In the genomic region with DNA sequence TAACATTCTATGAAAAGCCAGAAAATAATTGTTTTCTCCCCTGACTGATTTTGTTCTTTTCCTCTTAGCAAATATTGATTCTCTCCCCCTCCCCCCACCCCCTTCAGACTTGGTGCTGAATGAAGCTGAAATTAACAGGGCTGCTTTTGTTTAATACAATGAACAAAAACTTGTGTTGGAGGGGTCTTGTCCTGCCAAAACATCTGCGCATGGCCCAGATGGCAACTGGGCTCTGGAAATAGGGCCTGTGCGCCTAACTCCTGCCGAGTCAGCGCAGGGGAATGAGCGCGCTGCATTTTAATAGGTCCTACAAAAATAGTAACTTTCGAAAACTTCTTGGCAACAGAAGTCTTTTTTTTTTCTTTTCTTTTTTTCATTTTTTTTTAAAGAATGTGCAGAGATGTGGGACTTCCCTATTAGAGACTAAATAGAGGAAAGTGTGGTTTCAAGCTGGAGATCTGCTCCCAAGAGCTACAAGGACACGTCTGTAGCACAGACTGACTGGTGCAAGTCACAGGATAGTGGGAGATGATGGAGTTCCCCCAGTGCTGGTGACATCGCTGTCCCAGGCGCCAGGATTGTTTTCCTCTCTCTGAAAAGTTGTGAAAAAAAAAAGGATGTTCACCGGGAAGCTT, we compare ENCODE assay signal across 9 mouse cellular contexts. TPM values are rescaled to one million over a fixed set of nuclear protein-coding genes. Genes with fewer than 3 reads are reported as not detected.
DNase-seq lines count a peak whose midpoint lies in the region; ATAC-seq and TF ChIP-seq lines count a peak whose summit lies in the region.
"Had no signal": no experiment of that assay in that cellular context is flagged by ENCODE, and none has a peak within 500 bp of the region (broad histone marks: within the 10 kb centered on the region; RNA-seq: fewer than 3 reads in every experiment).

No protein-coding gene starts in this region.

- no peak overlapping the region for H3K4me3 ChIP-seq in limb, embryonic 12.5 days (replicated peaks)
- H3K4me3 ChIP-seq in limb, embryonic 10.5 days: no peak overlapping the region
- H3K4me3 ChIP-seq in limb, embryonic 13.5 days: no peak overlapping the region
- no peak overlapping the region for H3K4me3 ChIP-seq in stomach, postnatal 0 days (ENCODE audit: low read depth, low read length)

- TF ChIP-seq CTCF in stomach, postnatal 0 days (IDR thresholded peaks at IDR 0.05; ENCODE audit: low read depth): no peak

- no peak overlapping the region for H3K4me2 ChIP-seq in limb, embryonic 12.5 days
- H3K4me2 ChIP-seq in limb, embryonic 13.5 days (replicated peaks): peak overlapping the region; percentile 12; the same call in 1 of the 2 replicates
- no peak overlapping the region for H3K4me2 ChIP-seq in stomach, postnatal 0 days (replicated peaks; ENCODE audit: low read depth)

- H3K27ac ChIP-seq in limb, embryonic 12.5 days: peak overlapping the region; percentile 73
- H3K27ac ChIP-seq in limb, embryonic 10.5 days: no peak overlapping the region; the same call in 1 of the 2 replicates
- H3K27ac ChIP-seq in limb, embryonic 13.5 days: peak overlapping the region; percentile 85
- H3K27ac ChIP-seq in stomach, postnatal 0 days (replicated peaks): no peak overlapping the region

- DNase-seq in frontal cortex, postnatal 25 days (ENCODE audit: low spot score in 2 of 2): no peak
- DNase-seq in limb, embryonic 10.5 days (ENCODE audit: low spot score): no peak
- DNase-seq in stomach, postnatal 0 days (ENCODE audit: low spot score): no peak
- no peak for DNase-seq in natural killer cell, adult 2 months (ENCODE audit: low spot score in 2 of 2)

- no peak for TF ChIP-seq EP300 in stomach, postnatal 0 days (optimal IDR thresholded peaks at IDR 0.05)

- no peaks in the 10 kb centered on the region for H3K27me3 ChIP-seq in limb, embryonic 12.5 days
- H3K27me3 ChIP-seq in limb, embryonic 10.5 days (ENCODE audit: low read depth, poor library complexity, severe bottlenecking): 0 out of 2 replicates have a peak, but pooled peaks cover 5% of the 10 kb centered on the region
- 0 out of 2 replicates have a peak, but pooled peaks cover 3% of the 10 kb centered on the region for H3K27me3 ChIP-seq in limb, embryonic 13.5 days
- H3K27me3 ChIP-seq in stomach, postnatal 0 days (ENCODE audit: control insufficient read depth, insufficient read depth, low read length): no peaks in the 10 kb centered on the region

- H3K9me3 ChIP-seq in limb, embryonic 12.5 days: no peaks in the 10 kb centered on the region
- H3K9me3 ChIP-seq in limb, embryonic 10.5 days (replicated peaks): no peaks in the 10 kb centered on the region
- H3K9me3 ChIP-seq in limb, embryonic 13.5 days: no peaks in the 10 kb centered on the region
- H3K9me3 ChIP-seq in stomach, postnatal 0 days (ENCODE audit: control insufficient read depth, low read length): no peaks in the 10 kb centered on the region

- ATAC-seq in frontal cortex, adult (ENCODE audit: low TSS enrichment): peak; percentile 67; the same call in 1 of the 2 replicates
- no peak for ATAC-seq in limb, embryonic 12.5 days (ENCODE audit: insufficient number of reproducible peaks, insufficient read depth, low FRiP score, low TSS enrichment, low read depth)
- ATAC-seq in common myeloid progenitor, adult 5-6 weeks (replicated peaks; ENCODE audit: low read depth, poor library complexity, severe bottlenecking): peak; percentile 86
- peak; percentile 77 for ATAC-seq in limb, embryonic 13.5 days (ENCODE audit: low FRiP score, low read depth)
- no peak for ATAC-seq in stomach, postnatal 0 days (ENCODE audit: low FRiP score, low TSS enrichment)
- ATAC-seq: intestine, postnatal 0 days had no signal

- no peak overlapping the region for H3K9ac ChIP-seq in limb, embryonic 12.5 days (replicated peaks)
- no peak overlapping the region for H3K9ac ChIP-seq in limb, embryonic 13.5 days
- H3K9ac ChIP-seq in stomach, postnatal 0 days (ENCODE audit: low read length): no peak overlapping the region

- H3K36me3 ChIP-seq in limb, embryonic 12.5 days: no peaks in the 10 kb centered on the region
- H3K36me3 ChIP-seq in limb, embryonic 10.5 days: no peaks in the 10 kb centered on the region
- no peaks in the 10 kb centered on the region for H3K36me3 ChIP-seq in limb, embryonic 13.5 days
- H3K36me3 ChIP-seq in stomach, postnatal 0 days (ENCODE audit: control insufficient read depth, insufficient read depth, low read length): no peaks in the 10 kb centered on the region

- WGBS in limb, embryonic 12.5 days: 64% methylated on average over 11 of the region's 11 CpGs
- WGBS in limb, embryonic 10.5 days: 84% methylated on average over 11 of the region's 11 CpGs
- 35% methylated on average over 11 of the region's 11 CpGs for WGBS in limb, embryonic 13.5 days
- 62% methylated on average over 11 of the region's 11 CpGs for WGBS in stomach, postnatal 0 days

- H3K4me1 ChIP-seq in limb, embryonic 12.5 days (replicated peaks): peaks cover 34% of the 10 kb centered on the region
- H3K4me1 ChIP-seq in limb, embryonic 10.5 days: peaks cover 26% of the 10 kb centered on the region
- H3K4me1 ChIP-seq in limb, embryonic 13.5 days: peaks cover 38% of the 10 kb centered on the region
- no peaks in the 10 kb centered on the region for H3K4me1 ChIP-seq in stomach, postnatal 0 days (replicated peaks; ENCODE audit: control insufficient read depth, insufficient read depth)

RNA-seq across cellular contexts. Expression of a gene that starts 20.6 kb away (rescaled TPM):
- 22.8 and 26.0 TPM in 2 replicates for polyA plus RNA-seq in limb, embryonic 12.5 days (2016; fragmentation: Nextera tagmentation; extraction: Ambion mirVana)
- 16.3 and 20.7 TPM in 2 replicates for polyA plus RNA-seq in limb, embryonic 10.5 days (2016; fragmentation: Nextera tagmentation; extraction: Ambion mirVana)
- total RNA-seq in common myeloid progenitor, adult 5-6 weeks (2017): 8.5 and 11.2 TPM in 2 replicates
- 24.6 and 28.0 TPM in 2 replicates for polyA plus RNA-seq in limb, embryonic 13.5 days (2015; fragmentation: Nextera tagmentation; extraction: Ambion mirVana)
- 10.9 and 14.5 TPM in 2 replicates for polyA plus RNA-seq in stomach, postnatal 0 days (2015; fragmentation: Nextera tagmentation; extraction: Ambion mirVana)

Comparison
In these comparisons a context has a peak if more than half of its experiments do, and no peak if none do; other contexts are left out.
1. ATAC-seq: peak in frontal cortex, adult (single experiment), common myeloid progenitor, adult 5-6 weeks (single experiment) and limb, embryonic 13.5 days (single experiment); none in limb, embryonic 12.5 days (single experiment) and stomach, postnatal 0 days (single experiment).
2. H3K27ac ChIP-seq: peak in limb, embryonic 12.5 days (single experiment) and limb, embryonic 13.5 days (single experiment); none in limb, embryonic 10.5 days (single experiment) and stomach, postnatal 0 days (single experiment).